Mouse (Mus musculus) embryonic facial prominence, embryonic 11.5 days (tissue): ENCODE data around the gene C7. TPM values are rescaled to one million over a fixed set of nuclear protein-coding genes. Genes with fewer than 3 reads are reported as not detected.

Source experiments
- ATAC-seq: fragments of 200-750 bp; cut with Nextera tagmentation; replicated peaks from 2 replicates; pipeline ENCODE4 v1.8.0; 2017; ENCODE audit warnings: low read depth; ENCODE audit not compliant: insufficient number of reproducible peaks, low FRiP score, low TSS enrichment
- DNase-seq: peaks from one replicate; pipeline ENCODE4 v3.0.0-alpha.2; 2015; ENCODE audit warnings: low spot score
- H3K27ac ChIP-seq: fragments of 300-500 bp; sonication (generic); replicated peaks from 2 replicates; pipeline ENCODE4 v1.5.1; 2014; ENCODE audit warnings: mild to moderate bottlenecking, low read depth, low read length, control low read depth
- H3K27me3 ChIP-seq: fragments of 300-500 bp; sonication (generic); 2 replicates; pipeline ENCODE4 v1.6.1; 2014; ENCODE audit warnings: mild to moderate bottlenecking, low read length, moderate library complexity, mixed read lengths; ENCODE audit not compliant: control insufficient read depth, insufficient read depth
- H3K36me3 ChIP-seq: fragments of 300-500 bp; sonication (generic); replicated peaks from 2 replicates; pipeline ENCODE4 v1.6.1; 2014; ENCODE audit warnings: low read depth, mild to moderate bottlenecking, low read length, moderate library complexity, mixed read lengths; ENCODE audit not compliant: control insufficient read depth, insufficient read depth
- H3K4me1 ChIP-seq: fragments of 300-500 bp; sonication (generic); 2 replicates; pipeline ENCODE4 v1.6.1; 2014; ENCODE audit warnings: low read length, mixed read lengths; ENCODE audit not compliant: control insufficient read depth, insufficient read depth
- H3K4me2 ChIP-seq: fragments of 300-500 bp; sonication (generic); 2 replicates; pipeline ENCODE4 v1.6.1; 2014; ENCODE audit warnings: low read depth, mild to moderate bottlenecking, control low read depth, low read length, moderate library complexity
- H3K4me3 ChIP-seq: fragments of 300-500 bp; sonication (generic); 2 replicates; pipeline ENCODE4 v1.5.1; 2014; ENCODE audit warnings: low read depth, low read length, control low read depth
- H3K9ac ChIP-seq: fragments of 300-500 bp; sonication (generic); replicated peaks from 2 replicates; pipeline ENCODE4 v1.6.1; 2014; ENCODE audit warnings: mild to moderate bottlenecking, control low read depth, low read length
- H3K9me3 ChIP-seq: fragments of 300-500 bp; sonication (generic); replicated peaks from 2 replicates; pipeline ENCODE4 v1.6.1; 2016; ENCODE audit warnings: mild to moderate bottlenecking, low read length, inconsistent platforms, mixed read lengths; ENCODE audit not compliant: control insufficient read depth
- WGBS: fragments of 180-500 bp; shearing (Covaris S2); extraction: QIAGEN DNeasy Blood & Tissue Kit; methylation state at CpG from one replicate; pipeline ENCODE4 v1.1.7; 2014; 5-methylcytosine and 5-hydroxymethylcytosine counted together
- polyA plus RNA-seq: library from polyadenylated mRNA; unstranded; fragments of >200 nt; fragmentation: Nextera tagmentation; extraction: Ambion mirVana; gene quantifications from 2 replicates; pipeline ENCODE4 v1.2.1, GENCODE M21; 2014

Gene C7
- polyA plus RNA-seq, 1 experiment from 2014 or later, result 0.15 TPM

DNA sequence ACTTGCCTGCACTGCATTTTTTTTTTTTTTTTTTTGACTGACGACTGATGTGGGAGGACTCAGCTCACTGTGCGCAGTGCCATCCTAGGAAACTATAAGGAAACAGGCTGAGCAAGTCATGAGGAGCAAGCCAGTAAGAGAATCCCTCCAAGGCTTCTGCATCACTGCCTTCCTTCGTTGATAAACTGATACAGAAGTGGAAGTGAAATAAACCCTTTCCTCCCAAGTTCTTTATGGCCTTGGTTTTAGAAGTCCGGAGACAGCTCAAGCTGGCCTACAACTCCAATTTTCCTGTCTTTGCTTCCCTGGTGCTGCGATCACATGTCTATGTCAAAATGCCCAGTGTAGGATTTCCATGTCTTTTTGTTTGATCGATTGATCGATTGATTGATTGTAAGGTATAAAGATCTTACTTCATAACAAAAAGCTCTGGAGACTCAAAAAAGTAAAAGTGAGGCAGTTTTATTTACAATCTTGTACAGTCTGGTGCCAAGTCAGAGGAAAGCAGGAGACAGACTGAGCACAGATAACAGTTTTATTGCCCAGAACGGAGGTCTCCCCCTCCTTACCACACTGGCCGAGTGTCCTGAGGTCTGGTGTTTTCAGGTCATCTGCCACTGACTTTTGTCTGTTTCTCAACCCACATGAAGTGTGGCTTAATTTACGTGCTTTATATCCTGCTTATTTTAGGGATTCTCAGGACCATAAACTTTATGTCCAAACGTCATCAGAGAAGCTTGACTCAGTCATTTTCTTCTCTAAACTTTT, 32.2 kb upstream of the C7 start:
- Histone ChIP-seq H3K4me3 (no peak overlapping the region), H3K27ac (no peak overlapping the region), H3K9me3 (no peaks in the 10 kb centered on the region), H3K9ac (no peak overlapping the region), H3K36me3 (no peaks in the 10 kb centered on the region), H3K27me3 (no peaks in the 10 kb centered on the region), H3K4me2 (no peak overlapping the region), H3K4me1 (no peaks in the 10 kb centered on the region)
- 84% methylated on average over 11 of the region's 11 CpGs for WGBS
- no peak for ATAC-seq
- no peak for DNase-seq

DNA sequence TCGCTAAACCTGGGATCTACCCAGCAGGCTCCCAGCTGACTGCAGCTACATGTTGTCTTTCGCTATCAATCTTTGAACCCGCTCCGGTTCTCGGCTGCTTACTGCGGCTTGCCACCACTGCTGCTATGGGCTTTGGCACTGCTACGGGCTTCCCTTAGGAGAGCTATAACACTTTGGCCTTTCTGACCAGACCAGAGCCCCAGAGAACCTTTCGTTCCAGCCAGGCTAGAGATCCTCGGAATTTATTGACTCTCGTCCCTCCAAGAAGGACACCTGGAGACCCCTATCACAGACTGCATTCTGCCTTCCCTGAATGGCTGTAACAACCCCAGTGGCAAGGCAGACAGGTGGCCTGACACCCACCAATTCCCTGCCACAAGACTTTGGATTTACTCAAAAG, 26.6 kb upstream of the C7 start:
- DNase-seq, result no peak
- Histone ChIP-seq H3K4me2 (no peak overlapping the region), H3K9me3 (no peaks in the 10 kb centered on the region), H3K4me3 (no peak overlapping the region), H3K27me3 (no peaks in the 10 kb centered on the region), H3K4me1 (no peaks in the 10 kb centered on the region), H3K27ac (no peak overlapping the region), H3K9ac (no peak overlapping the region), H3K36me3 (no peaks in the 10 kb centered on the region)
- no peak for ATAC-seq
- WGBS, result 92% methylated on average over 10 of the region's 10 CpGs

DNA sequence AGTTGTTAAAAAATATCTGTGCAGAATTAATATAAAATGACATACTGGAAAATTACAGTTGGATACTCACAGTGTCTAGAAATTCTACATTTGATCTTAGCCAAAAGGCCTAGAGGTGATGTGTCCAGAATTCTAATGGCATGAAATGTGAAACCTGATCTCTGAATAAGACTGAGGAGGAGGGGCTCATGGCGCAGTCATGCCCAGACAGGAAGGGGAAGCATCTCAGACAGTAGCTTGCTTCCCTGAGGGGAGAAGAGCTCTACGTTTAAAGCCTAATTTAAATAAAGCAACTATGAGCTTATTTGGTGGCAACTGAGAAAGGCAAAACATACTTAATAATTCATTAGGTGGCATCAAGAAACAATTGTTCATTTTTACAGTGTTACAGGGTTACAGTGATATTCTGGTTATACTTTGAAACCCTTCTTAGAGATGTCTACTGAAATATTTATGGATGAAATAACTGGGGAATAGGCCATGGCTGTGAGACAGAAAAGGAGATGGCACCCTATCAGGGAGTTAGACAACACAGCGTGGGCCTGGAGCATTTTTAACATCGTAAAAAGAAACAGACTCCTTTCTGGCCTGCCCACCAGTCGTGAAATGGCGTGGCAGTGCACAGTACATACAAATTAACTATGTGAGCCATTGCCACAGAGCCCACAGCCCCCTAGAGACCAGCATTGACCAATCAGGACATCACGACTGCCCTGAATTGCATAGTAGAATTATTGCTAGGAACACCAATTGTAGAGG, 25.5 kb upstream of the C7 start:
- 62% methylated on average over 7 of the region's 7 CpGs for WGBS
- DNase-seq (peak; percentile 30), ATAC-seq (no peak)
- H3K36me3 ChIP-seq, result no peaks in the 10 kb centered on the region
- H3K4me3 ChIP-seq, result no peak overlapping the region
- H3K9ac ChIP-seq, result no peak overlapping the region
- no peak overlapping the region for H3K4me2 ChIP-seq
- no peaks in the 10 kb centered on the region for H3K27me3 ChIP-seq
- no peak overlapping the region for H3K27ac ChIP-seq
- H3K9me3 ChIP-seq, result no peaks in the 10 kb centered on the region; the same call in 1 of the 2 replicates
- H3K4me1 ChIP-seq, result no peaks in the 10 kb centered on the region

DNA sequence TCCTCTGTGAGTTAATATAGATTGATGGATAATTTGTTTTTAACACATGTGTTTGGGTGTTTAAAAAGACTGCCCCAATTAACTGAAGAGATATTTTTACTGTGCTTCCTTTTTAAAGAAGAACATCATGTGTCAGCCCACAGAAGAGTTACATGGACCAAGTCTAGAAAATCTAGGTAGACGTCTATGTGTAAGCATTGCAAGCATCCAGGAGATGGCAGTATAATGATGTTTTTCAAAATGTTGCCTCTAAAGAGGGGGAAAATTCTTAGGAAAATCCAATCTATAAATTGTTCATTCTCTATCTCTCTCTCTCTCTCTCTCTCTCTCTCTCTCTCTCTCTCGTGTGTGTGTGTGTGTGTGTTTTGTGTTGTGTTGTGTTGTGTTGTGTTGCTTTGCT, 22.6 kb upstream of the C7 start:
- 16% methylated on average over 2 of the region's 2 CpGs for WGBS
- Histone ChIP-seq H3K9me3 (no peaks in the 10 kb centered on the region; the same call in 1 of the 2 replicates), H3K4me3 (no peak overlapping the region), H3K9ac (no peak overlapping the region), H3K27me3 (no peaks in the 10 kb centered on the region), H3K36me3 (no peaks in the 10 kb centered on the region), H3K4me2 (no peak overlapping the region), H3K4me1 (no peaks in the 10 kb centered on the region), H3K27ac (no peak overlapping the region)
- DNase-seq (peak; percentile 55), ATAC-seq (no peak)

DNA sequence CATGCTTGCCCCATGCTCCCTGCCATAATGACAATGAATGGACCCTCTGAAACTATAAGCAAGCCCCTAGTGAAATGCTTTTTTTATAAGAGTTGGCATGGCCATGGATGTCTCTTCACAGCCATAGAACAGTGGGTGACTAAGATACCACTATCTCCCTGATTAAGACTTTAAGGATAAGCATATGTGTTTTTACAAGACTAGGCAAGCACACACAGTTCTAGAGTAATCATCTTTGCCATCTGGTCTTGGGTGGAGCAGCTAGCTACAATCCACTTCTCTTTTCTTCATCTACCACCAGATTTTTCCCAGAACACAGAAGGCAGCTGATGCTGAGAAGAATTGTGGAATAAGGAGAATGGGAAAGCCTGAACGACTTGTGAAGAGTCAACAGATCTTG, 17.7 kb upstream of the C7 start:
- no peaks in the 10 kb centered on the region for H3K4me1 ChIP-seq
- H3K4me3 ChIP-seq, result no peak overlapping the region
- H3K27me3 ChIP-seq, result no peaks in the 10 kb centered on the region
- H3K9me3 ChIP-seq, result no peaks in the 10 kb centered on the region; the same call in 1 of the 2 replicates
- ATAC-seq (no peak), DNase-seq (no peak)
- no peak overlapping the region for H3K9ac ChIP-seq
- WGBS, result 67% methylated on average over 1 of the region's 1 CpGs
- H3K36me3 ChIP-seq, result no peaks in the 10 kb centered on the region
- H3K27ac ChIP-seq, result no peak overlapping the region
- H3K4me2 ChIP-seq, result no peak overlapping the region

DNA sequence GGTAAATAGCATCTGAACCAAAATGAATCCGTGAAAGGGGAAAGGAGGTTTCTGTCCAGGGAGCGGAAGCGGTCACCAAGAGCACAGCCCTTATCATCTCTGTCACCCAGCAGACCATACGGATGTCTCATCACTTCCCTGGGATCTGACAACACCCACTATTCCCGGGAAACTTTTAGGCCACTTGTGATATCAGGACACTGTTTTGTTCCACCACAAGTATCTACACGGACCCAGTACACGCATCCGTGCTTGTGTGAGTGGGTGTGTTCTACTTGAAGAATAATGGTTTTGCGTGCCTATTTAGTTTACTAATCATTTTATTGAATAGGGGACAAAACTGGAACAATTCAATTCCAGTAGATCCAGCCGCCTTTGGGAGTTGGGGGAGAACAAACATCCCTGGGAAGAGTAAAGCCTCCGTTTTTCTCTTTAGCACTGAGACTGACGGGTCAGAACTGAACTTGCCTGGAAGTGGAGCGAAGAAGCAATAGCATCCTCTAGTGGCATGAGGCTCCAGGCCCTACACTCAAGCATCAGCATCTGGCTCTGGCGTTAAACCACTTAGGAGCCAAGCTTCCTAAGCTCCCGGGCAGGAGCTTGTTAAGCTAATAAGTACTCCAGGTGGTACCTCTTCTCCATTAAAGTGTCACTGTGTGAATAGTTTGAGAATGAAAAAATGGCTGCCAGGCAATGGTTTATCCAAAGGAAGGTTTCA, 5.4 kb upstream of the C7 start:
- ATAC-seq (no peak), DNase-seq (peak; percentile 63)
- WGBS, result 60% methylated on average over 15 of the region's 15 CpGs

DNA sequence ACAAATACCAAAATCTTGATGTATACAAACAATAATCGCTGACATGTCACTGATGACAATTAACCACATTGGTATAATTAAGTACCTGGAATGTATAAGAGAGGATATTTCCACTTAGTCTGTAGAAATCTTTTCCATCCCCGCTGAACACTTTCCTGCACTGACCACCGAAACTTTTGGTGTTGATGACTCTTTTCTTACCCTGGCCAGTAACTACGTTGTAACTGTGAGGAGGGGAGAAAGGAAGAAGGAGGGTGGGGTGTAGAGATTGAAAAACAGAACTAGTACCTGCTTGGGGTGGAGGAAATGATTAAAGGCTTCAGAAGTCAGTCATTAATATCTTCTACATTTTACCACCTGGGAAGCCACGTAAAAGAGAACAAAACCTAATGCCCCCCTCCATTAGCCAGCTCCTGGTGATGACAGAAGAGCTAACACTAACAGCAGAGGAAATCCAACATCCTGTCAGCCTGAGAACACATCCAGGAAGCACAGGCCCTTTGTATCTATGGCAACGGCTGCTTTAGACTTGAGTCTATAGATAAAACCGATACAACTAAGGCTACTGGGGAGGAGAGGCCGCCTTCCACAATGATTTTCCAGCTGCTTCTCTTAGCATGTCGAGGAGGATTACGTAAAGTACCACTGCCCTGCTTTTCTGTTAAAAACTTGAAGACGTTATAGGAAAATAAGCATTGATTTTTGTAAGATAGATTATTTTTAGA, 17.8 kb downstream of the C7 start:
- Histone ChIP-seq H3K4me1 (no peaks in the 10 kb centered on the region), H3K27me3 (no peaks in the 10 kb centered on the region), H3K27ac (no peak overlapping the region), H3K9ac (no peak overlapping the region), H3K9me3 (no peaks in the 10 kb centered on the region), H3K36me3 (no peaks in the 10 kb centered on the region), H3K4me2 (no peak overlapping the region), H3K4me3 (no peak overlapping the region)
- ATAC-seq (no peak), DNase-seq (peak; percentile 48)
- 63% methylated on average over 11 of the region's 11 CpGs for WGBS

More for the DNA sequence above, 5.4 kb upstream of the C7 start:
- Histone ChIP-seq H3K9me3 (no peaks in the 10 kb centered on the region), H3K4me2 (no peak overlapping the region), H3K9ac (no peak overlapping the region), H3K27me3 (no peaks in the 10 kb centered on the region), H3K4me1 (no peaks in the 10 kb centered on the region), H3K27ac (no peak overlapping the region), H3K4me3 (no peak overlapping the region), H3K36me3 (no peaks in the 10 kb centered on the region)
